Mouse (Mus musculus) forebrain, embryonic 10.5 days (tissue): ENCODE measurements around the gene Cyp2j8. TPM values are rescaled to one million over a fixed set of nuclear protein-coding genes. Genes with fewer than 3 reads are reported as not detected.
A peak's percentile ranks its signal among the peaks of the same experiment; 100 is the strongest.
"Not testable (repeated sequence)": the region's sequence is repeated elsewhere in the genome, so short reads cannot be mapped to it uniquely, and the experiment has no call there.

Experiments
- DNase-seq: peaks from one replicate; pipeline ENCODE4 v3.0.0-alpha.2; 2017; ENCODE audit warnings: low spot score; ENCODE audit errors: extremely low spot score
- H3K27ac ChIP-seq: fragments of 300-500 bp; sonication (generic); 2 replicates; pipeline ENCODE4 v1.5.1; 2016; ENCODE audit warnings: mild to moderate bottlenecking
- H3K27me3 ChIP-seq: fragments of 300-500 bp; sonication (generic); 2 replicates; pipeline ENCODE4 v1.6.1; 2016; ENCODE audit warnings: mild to moderate bottlenecking; ENCODE audit not compliant: poor library complexity, severe bottlenecking
- H3K36me3 ChIP-seq: fragments of 300-500 bp; sonication (generic); replicated peaks from 2 replicates; pipeline ENCODE4 v1.6.1; 2016; ENCODE audit warnings: mild to moderate bottlenecking, moderate library complexity
- H3K4me1 ChIP-seq: fragments of 300-500 bp; sonication (generic); 2 replicates; pipeline ENCODE4 v1.6.1; 2016
- H3K4me3 ChIP-seq: fragments of 300-500 bp; sonication (generic); 2 replicates; pipeline ENCODE4 v1.5.1; 2016; ENCODE audit warnings: mild to moderate bottlenecking, moderate library complexity
- H3K9me3 ChIP-seq: fragments of 300-500 bp; sonication (generic); 2 replicates; pipeline ENCODE4 v1.6.1; 2016; ENCODE audit warnings: mild to moderate bottlenecking, moderate library complexity
- WGBS: fragments of 180-500 bp; shearing (Covaris S2); methylation state at CpG from one replicate; pipeline ENCODE4 v1.1.7; 2016; 5-methylcytosine and 5-hydroxymethylcytosine counted together
- polyA plus RNA-seq: library from polyadenylated mRNA; unstranded; fragments of >200 nt; fragmentation: Nextera tagmentation; extraction: Ambion mirVana; gene quantifications from 2 replicates; pipeline ENCODE4 v1.2.1, GENCODE M21; 2016

Gene Cyp2j8
- not detected in 2 replicates for polyA plus RNA-seq

- no peak for DNase-seq
- no peaks in the 10 kb centered on the region for H3K4me1 ChIP-seq
- 87% methylated on average over 1 of the region's 1 CpGs for WGBS
- no peak within 1 kb of the TSS for H3K4me3 ChIP-seq
- no peaks in the 10 kb centered on the region for H3K27me3 ChIP-seq
- no peaks in the 10 kb centered on the region for H3K9me3 ChIP-seq
- no peak within 1 kb of the TSS for H3K27ac ChIP-seq
- no peaks in the 10 kb centered on the region for H3K36me3 ChIP-seq
These were observed at the start of gene Cyp2j8 for GRCm38 (mm10) chr4:96507286-96507685. Gene Cyp2j8 (minus strand): TSS chr4:96507386.

GRCm38 (mm10) chr4:96553133-96553819, 46.1 kb upstream of the Cyp2j8 start, which contains the start of gene Cyp2j6:
Gene Cyp2j6 (minus strand): TSS chr4:96553661.
- peak within 1 kb of the TSS; percentile 85 for H3K27ac ChIP-seq
- peak; percentile 45 for DNase-seq
- H3K9me3 ChIP-seq: no peaks in the 10 kb centered on the region
- peaks cover 9% of the 10 kb centered on the region for H3K4me1 ChIP-seq
- H3K27me3 ChIP-seq: no peaks in the 10 kb centered on the region
- H3K36me3 ChIP-seq: no peaks in the 10 kb centered on the region
- 3% methylated on average over 16 of the region's 16 CpGs for WGBS
- H3K4me3 ChIP-seq: peak within 1 kb of the TSS; percentile 56

- no peaks in the 10 kb centered on the region for H3K9me3 ChIP-seq
- no peak overlapping the region for H3K27ac ChIP-seq
- H3K4me1 ChIP-seq: peaks cover 14% of the 10 kb centered on the region
- H3K36me3 ChIP-seq: no peaks in the 10 kb centered on the region
- WGBS: 94% methylated on average over 3 of the region's 3 CpGs
- no peak for DNase-seq
- H3K4me3 ChIP-seq: no peak overlapping the region
- H3K27me3 ChIP-seq: no peaks in the 10 kb centered on the region
These were observed 44.4 kb upstream of the Cyp2j8 start for GRCm38 (mm10) chr4:96551619-96552018.

GRCm38 (mm10) chr4:96545976-96546375, 38.8 kb upstream of the Cyp2j8 start:
- Histone ChIP-seq H3K4me3 (no peak overlapping the region), H3K9me3 (no peaks in the 10 kb centered on the region), H3K27me3 (no peaks in the 10 kb centered on the region), H3K36me3 (no peaks in the 10 kb centered on the region), H3K4me1 (peaks cover 5% of the 10 kb centered on the region), H3K27ac (no peak overlapping the region)
- no peak for DNase-seq
- WGBS: 57% methylated on average over 1 of the region's 1 CpGs

- Histone ChIP-seq H3K27me3 (no peaks in the 10 kb centered on the region), H3K27ac (no peak overlapping the region), H3K4me1 (no peaks in the 10 kb centered on the region), H3K4me3 (no peak overlapping the region), H3K36me3 (no peaks in the 10 kb centered on the region), H3K9me3 (no peaks in the 10 kb centered on the region)
- WGBS: 39% methylated on average over 1 of the region's 1 CpGs
- no peak for DNase-seq
These were observed 18.6 kb upstream of the Cyp2j8 start for GRCm38 (mm10) chr4:96525772-96526171.

GRCm38 (mm10) chr4:96522256-96522655, 15.1 kb upstream of the Cyp2j8 start:
- Histone ChIP-seq H3K4me3 (no peak overlapping the region), H3K4me1 (no peaks in the 10 kb centered on the region), H3K27me3 (no peaks in the 10 kb centered on the region), H3K9me3 (no peaks in the 10 kb centered on the region), H3K27ac (no peak overlapping the region), H3K36me3 (no peaks in the 10 kb centered on the region)
- DNase-seq: no peak
- WGBS: 93% methylated on average over 2 of the region's 2 CpGs

GRCm38 (mm10) chr4:96510083-96510482, 2.9 kb upstream of the Cyp2j8 start:
- no peak for DNase-seq
- no peaks in the 10 kb centered on the region for H3K4me1 ChIP-seq
- no peaks in the 10 kb centered on the region for H3K27me3 ChIP-seq
- WGBS: 94% methylated on average over 3 of the region's 3 CpGs
- no peak overlapping the region for H3K4me3 ChIP-seq
- no peaks in the 10 kb centered on the region for H3K36me3 ChIP-seq
- H3K27ac ChIP-seq: no peak overlapping the region
- no peaks in the 10 kb centered on the region for H3K9me3 ChIP-seq

- not testable (repeated sequence) for DNase-seq, H3K4me1 ChIP-seq, H3K27ac ChIP-seq, H3K4me3 ChIP-seq, H3K36me3 ChIP-seq, H3K27me3 ChIP-seq
- H3K9me3 ChIP-seq: peaks cover 16% of the 10 kb centered on the region; the same call in 1 of the 2 replicates
- 85% methylated on average over 30 of the region's 30 CpGs for WGBS
These were observed 43.7 kb downstream of the Cyp2j8 start for GRCm38 (mm10) chr4:96463311-96464060.

Other genes with a start within 250 kb of the Cyp2j8 start
- not detected in 2 replicates for gene Cyp2j11, start 158.7 kb downstream of the Cyp2j8 start, polyA plus RNA-seq
- 2.6 and 3.4 TPM in 2 replicates for gene Cyp2j6, start 46.3 kb upstream of the Cyp2j8 start, polyA plus RNA-seq
- 0.68 and 1.2 TPM in 2 replicates for gene Cyp2j9, start 84.2 kb upstream of the Cyp2j8 start, polyA plus RNA-seq
- gene Cyp2j5, start 156.8 kb upstream of the Cyp2j8 start, polyA plus RNA-seq: not detected in 2 replicates